Mouse (Mus musculus): ENCODE measurements around the gene Mcm3. TPM values are rescaled to one million over a fixed set of nuclear protein-coding genes. Genes with fewer than 3 reads are reported as not detected.

Gene Mcm3
- polyA plus RNA-seq (2014; fragmentation: Illumina TruSeq; extraction: RNeasy Lipid Tissue Mini Kit (QIAGEN cat#74804); ENCODE audit: low replicate concordance): 2.2 TPM

GRCm38 (mm10) chr1:20819771-20820605 is at the start of gene Mcm3:
Gene Mcm3, minus strand, starts transcription at chr1:20820312.

GRCm38 (mm10) chr1:20790517-20790916 is 29.6 kb downstream of the Mcm3 start, which contains the start of gene Il17f:
Gene Il17f, minus strand, starts transcription at chr1:20790617.

Other genes with a start within 250 kb of the Mcm3 start
- 0.11 TPM for gene Pkhd1, start 202.2 kb downstream of the Mcm3 start, polyA plus RNA-seq (2014; fragmentation: Illumina TruSeq; extraction: RNeasy Lipid Tissue Mini Kit (QIAGEN cat#74804); ENCODE audit: low replicate concordance)
- not detected for gene Il17a, start 89.4 kb downstream of the Mcm3 start, polyA plus RNA-seq (2014; fragmentation: Illumina TruSeq; extraction: RNeasy Lipid Tissue Mini Kit (QIAGEN cat#74804); ENCODE audit: low replicate concordance)
- gene Il17f, start 29.7 kb downstream of the Mcm3 start, polyA plus RNA-seq (2014; fragmentation: Illumina TruSeq; extraction: RNeasy Lipid Tissue Mini Kit (QIAGEN cat#74804); ENCODE audit: low replicate concordance): not detected
- 2.4 TPM for gene Paqr8, start 70.3 kb upstream of the Mcm3 start, polyA plus RNA-seq (2014; fragmentation: Illumina TruSeq; extraction: RNeasy Lipid Tissue Mini Kit (QIAGEN cat#74804); ENCODE audit: low replicate concordance)
- gene Efhc1, start 131.3 kb upstream of the Mcm3 start, polyA plus RNA-seq (2014; fragmentation: Illumina TruSeq; extraction: RNeasy Lipid Tissue Mini Kit (QIAGEN cat#74804); ENCODE audit: low replicate concordance): 0.19 TPM

Data from small intestine, adult 10 weeks (tissue).